Mouse (Mus musculus) urinary bladder, adult 2 months (tissue): Measurements from ENCODE around the gene Mysm1. TPM values are rescaled to one million over a fixed set of nuclear protein-coding genes. Genes with fewer than 3 reads are reported as not detected.

Experiments used
- DNase-seq: peaks from one replicate; pipeline ENCODE4 v3.0.0; 2022; ENCODE audit warnings: low spot score
- polyA plus RNA-seq: library from polyadenylated mRNA; depleted of rRNA; stranded (reverse); fragments of >200 nt; gene quantifications from 2 replicates; pipeline ENCODE4 v1.2.3, GENCODE M21; 2012; rRNA removed

The Mysm1 gene
- polyA plus RNA-seq, 1 experiment: 16.8 TPM

GRCm38 (mm10) chr4:94952773-94953172, 26.1 kb downstream of the Mysm1 start:
- no peak for DNase-seq

GRCm38 (mm10) chr4:94941221-94941855, 37.6 kb downstream of the Mysm1 start:
- no peak for DNase-seq

- no peak for DNase-seq
Measured at GRCm38 (mm10) chr4:94928743-94929142, 50.2 kb downstream of the Mysm1 start, which contains the start of gene Eqtn. TSS of gene Eqtn (minus strand) at chr4:94928843.

GRCm38 (mm10) chr4:94901780-94902179, 77.1 kb downstream of the Mysm1 start:
- DNase-seq: no peak

DNA sequence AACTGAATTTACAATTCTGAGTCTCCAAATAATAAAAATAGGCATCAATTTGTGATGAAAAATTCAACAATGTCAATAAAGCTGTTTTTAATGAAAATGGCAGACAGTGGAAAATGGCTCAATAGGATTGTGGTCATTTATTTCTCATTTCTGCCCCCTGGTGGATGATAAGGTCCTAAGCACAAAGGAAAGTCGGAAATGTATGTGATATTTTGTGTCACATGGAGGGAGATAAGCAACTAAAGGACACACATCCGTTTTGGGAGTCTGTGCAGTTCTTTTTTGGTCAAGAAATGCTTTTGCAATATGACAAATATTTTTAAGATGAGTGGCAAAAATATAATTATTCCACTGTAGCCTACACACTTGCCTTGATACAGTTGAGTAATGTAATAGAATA, 78.2 kb downstream of the Mysm1 start:
- DNase-seq: no peak

Other genes starting within 250 kb of the Mysm1 start
- gene Tek, start 239.8 kb downstream of the Mysm1 start, polyA plus RNA-seq: 10.2 and 13.6 TPM in 2 replicates
- gene Eqtn, start 50.3 kb downstream of the Mysm1 start, polyA plus RNA-seq: 0.40 and 0.72 TPM in 2 replicates
- gene Jun, start 73.1 kb upstream of the Mysm1 start, polyA plus RNA-seq: 32.3 and 39.6 TPM in 2 replicates